Mouse (Mus musculus): Measurements from ENCODE around the gene Atp1a2. TPM values are rescaled to one million over a fixed set of nuclear protein-coding genes. Genes with fewer than 3 reads are reported as not detected.

Gene Atp1a2
- polyA plus RNA-seq, 1 experiment from 2014 or later: 2.3 TPM

DNA sequence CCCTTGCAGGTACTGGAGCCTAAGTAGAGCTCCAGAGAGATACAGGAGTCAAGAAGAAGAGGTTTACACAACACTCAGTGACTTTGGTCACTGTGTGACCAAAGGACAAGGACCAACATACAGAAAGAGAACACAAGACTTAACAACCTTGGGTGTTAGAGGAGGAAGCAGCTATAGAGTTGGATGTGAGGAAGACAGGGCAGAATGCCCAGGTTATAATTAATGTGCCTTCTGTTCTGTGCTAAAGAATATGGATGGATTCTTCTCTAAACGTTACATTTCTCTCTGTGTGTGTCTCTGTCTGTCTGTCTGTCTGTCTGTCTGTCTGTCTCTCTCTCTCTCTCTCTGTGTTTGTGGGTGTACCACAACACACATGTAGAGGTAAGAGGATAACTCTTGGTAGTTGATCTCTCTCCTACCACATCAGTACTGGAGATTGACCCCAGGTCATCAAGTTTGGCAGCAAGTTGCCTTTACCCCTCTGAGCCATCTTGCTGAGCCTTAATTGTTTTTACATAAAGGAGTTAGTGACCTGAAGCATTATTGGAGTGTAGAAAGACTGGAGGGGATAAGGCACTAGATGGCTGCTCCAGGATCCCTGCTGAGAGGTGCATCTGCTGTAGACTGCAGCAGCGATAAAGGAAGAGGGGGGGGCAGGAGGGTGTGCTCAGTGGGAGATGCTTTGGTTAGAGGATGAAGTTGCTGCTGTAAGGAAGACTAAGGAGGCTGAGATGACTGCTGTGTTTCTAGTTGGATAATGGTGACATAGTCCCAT lies 39.7 kb upstream of the Atp1a2 start:
- no peak overlapping the region for H3K4me2 ChIP-seq (replicated peaks; ENCODE audit: low read depth, low read length)
- H3K4me1 ChIP-seq (ENCODE audit: control insufficient read depth, insufficient read depth, low read length): peaks cover 4% of the 10 kb centered on the region; the same call in 1 of the 2 replicates
- 43% methylated on average over 2 of the region's 2 CpGs for WGBS
- H3K27me3 ChIP-seq (ENCODE audit: control insufficient read depth, insufficient read depth, low read length): peaks cover 9% of the 10 kb centered on the region
- no peak overlapping the region for H3K9ac ChIP-seq (replicated peaks; ENCODE audit: low read depth, low read length)
- no peak overlapping the region for H3K27ac ChIP-seq (ENCODE audit: low read length)
- H3K9me3 ChIP-seq (ENCODE audit: control insufficient read depth, low read depth, low read length): no peaks in the 10 kb centered on the region
- H3K36me3 ChIP-seq (ENCODE audit: control insufficient read depth, insufficient read depth, low read length): no peaks in the 10 kb centered on the region
- no peak overlapping the region for H3K4me3 ChIP-seq (ENCODE audit: low read depth, low read length)
- ATAC-seq (ENCODE audit: insufficient number of reproducible peaks, insufficient read depth, low FRiP score, low read depth): no peak

DNA sequence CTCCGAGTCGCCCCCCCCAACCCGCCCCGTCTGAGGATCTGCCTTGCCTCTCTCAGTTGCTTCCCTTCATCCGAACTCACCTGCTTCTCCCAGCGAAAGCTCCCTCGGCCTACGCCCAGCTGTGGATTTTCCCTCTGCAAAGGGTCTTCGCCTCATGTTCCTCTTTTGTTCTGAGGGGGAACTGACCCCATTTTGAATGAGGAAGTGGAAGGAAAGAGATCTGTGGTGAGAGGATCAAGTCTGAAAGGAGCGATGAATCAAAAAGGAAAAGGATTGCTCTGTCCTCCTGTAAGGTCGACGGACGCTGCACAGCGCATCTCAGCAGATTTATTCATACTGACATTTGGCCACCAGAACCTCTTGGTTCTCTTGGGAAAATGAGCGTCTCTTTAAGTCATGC lies 37.9 kb upstream of the Atp1a2 start:
- ATAC-seq (ENCODE audit: insufficient number of reproducible peaks, insufficient read depth, low FRiP score, low read depth): no peak
- Histone ChIP-seq H3K27ac (ENCODE audit: low read length) (no peak overlapping the region), H3K4me2 (replicated peaks; ENCODE audit: low read depth, low read length) (no peak overlapping the region)

DNA sequence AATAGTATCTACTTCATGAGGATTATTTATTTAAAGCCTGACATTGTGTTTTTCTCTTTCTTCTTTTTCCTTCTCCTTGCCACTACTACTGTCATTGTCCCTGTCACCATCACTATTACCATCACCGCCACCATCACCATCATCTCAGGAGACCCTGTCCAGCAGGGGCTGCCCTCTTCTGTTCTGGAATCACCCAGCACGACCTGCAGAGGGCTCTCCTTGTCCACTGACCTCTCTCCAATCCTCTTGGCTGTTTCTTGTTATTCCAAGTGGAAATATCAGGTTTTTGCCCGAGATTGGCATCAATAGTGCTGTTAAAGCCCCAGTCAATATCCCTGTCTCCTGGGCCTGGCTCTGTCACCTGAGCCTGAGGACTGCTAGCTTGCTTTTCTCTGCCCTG lies 35.6 kb upstream of the Atp1a2 start:
- H3K27me3 ChIP-seq (ENCODE audit: control insufficient read depth, insufficient read depth, low read length): peaks cover 6% of the 10 kb centered on the region
- no peaks in the 10 kb centered on the region for H3K36me3 ChIP-seq (ENCODE audit: control insufficient read depth, insufficient read depth, low read length)
- no peak for ATAC-seq (ENCODE audit: insufficient number of reproducible peaks, insufficient read depth, low FRiP score, low read depth)
- H3K9me3 ChIP-seq (ENCODE audit: control insufficient read depth, low read depth, low read length): no peaks in the 10 kb centered on the region
- H3K4me3 ChIP-seq (ENCODE audit: low read depth, low read length): no peak overlapping the region
- H3K4me1 ChIP-seq (ENCODE audit: control insufficient read depth, insufficient read depth, low read length): no peaks in the 10 kb centered on the region
- 17% methylated on average over 3 of the region's 3 CpGs for WGBS
- no peak overlapping the region for H3K9ac ChIP-seq (replicated peaks; ENCODE audit: low read depth, low read length)
- H3K4me2 ChIP-seq (replicated peaks; ENCODE audit: low read depth, low read length): no peak overlapping the region
- no peak overlapping the region for H3K27ac ChIP-seq (ENCODE audit: low read length)

More for the DNA sequence above, 37.9 kb upstream of the Atp1a2 start:
- no peaks in the 10 kb centered on the region for H3K36me3 ChIP-seq (ENCODE audit: control insufficient read depth, insufficient read depth, low read length)
- no peak overlapping the region for H3K4me3 ChIP-seq (ENCODE audit: low read depth, low read length)
- H3K27me3 ChIP-seq (ENCODE audit: control insufficient read depth, insufficient read depth, low read length): no peaks in the 10 kb centered on the region; the same call in 1 of the 2 replicates
- WGBS: 72% methylated on average over 15 of the region's 15 CpGs
- no peak overlapping the region for H3K9ac ChIP-seq (replicated peaks; ENCODE audit: low read depth, low read length)
- H3K9me3 ChIP-seq (ENCODE audit: control insufficient read depth, low read depth, low read length): no peaks in the 10 kb centered on the region
- peaks cover 4% of the 10 kb centered on the region; the same call in 1 of the 2 replicates for H3K4me1 ChIP-seq (ENCODE audit: control insufficient read depth, insufficient read depth, low read length)

- WGBS: 84% methylated on average over 2 of the region's 2 CpGs
- no peaks in the 10 kb centered on the region for H3K9me3 ChIP-seq (ENCODE audit: control insufficient read depth, low read depth, low read length)
These were observed 35.1 kb upstream of the Atp1a2 start for GRCm38 (mm10) chr1:172332925-172333324.

DNA sequence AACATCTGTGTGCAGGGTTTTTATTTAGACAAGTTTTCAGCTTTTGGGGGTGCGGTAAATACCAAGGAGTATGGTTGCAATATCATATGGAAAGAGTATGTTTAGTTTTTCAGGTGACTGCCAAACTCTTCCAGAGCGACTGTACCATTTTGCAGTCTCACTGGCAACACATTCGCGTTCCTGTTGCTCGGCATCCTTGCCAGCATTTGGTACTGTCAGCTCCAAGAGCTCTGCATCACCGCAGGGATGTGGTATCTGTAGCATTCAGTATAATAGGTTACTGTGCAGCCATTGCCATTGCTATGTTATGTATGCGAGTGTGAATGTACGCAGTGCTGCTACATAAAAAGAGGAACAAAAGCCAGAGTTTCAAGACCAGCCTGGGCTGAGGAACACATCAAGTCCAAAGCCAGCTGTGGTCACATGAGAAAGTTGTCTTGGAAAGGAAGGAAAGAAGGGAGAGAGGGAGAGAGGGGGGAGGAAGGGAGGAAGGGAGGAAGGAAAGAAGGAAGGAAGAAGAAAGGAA lies 33.6 kb upstream of the Atp1a2 start:
- Histone ChIP-seq H3K27ac (ENCODE audit: low read length) (no peak overlapping the region), H3K9me3 (ENCODE audit: control insufficient read depth, low read depth, low read length) (no peaks in the 10 kb centered on the region), H3K4me3 (ENCODE audit: low read depth, low read length) (no peak overlapping the region), H3K9ac (replicated peaks; ENCODE audit: low read depth, low read length) (no peak overlapping the region), H3K27me3 (ENCODE audit: control insufficient read depth, insufficient read depth, low read length) (peaks cover 23% of the 10 kb centered on the region), H3K36me3 (ENCODE audit: control insufficient read depth, insufficient read depth, low read length) (no peaks in the 10 kb centered on the region), H3K4me2 (replicated peaks; ENCODE audit: low read depth, low read length) (no peak overlapping the region), H3K4me1 (ENCODE audit: control insufficient read depth, insufficient read depth, low read length) (no peaks in the 10 kb centered on the region)
- WGBS: 71% methylated on average over 8 of the region's 8 CpGs
- ATAC-seq (ENCODE audit: insufficient number of reproducible peaks, insufficient read depth, low FRiP score, low read depth): no peak

More at GRCm38 (mm10) chr1:172332925-172333324, 35.1 kb upstream of the Atp1a2 start:
- H3K36me3 ChIP-seq (ENCODE audit: control insufficient read depth, insufficient read depth, low read length): no peaks in the 10 kb centered on the region
- no peak overlapping the region for H3K4me2 ChIP-seq (replicated peaks; ENCODE audit: low read depth, low read length)
- no peak for ATAC-seq (ENCODE audit: insufficient number of reproducible peaks, insufficient read depth, low FRiP score, low read depth)
- no peak overlapping the region for H3K9ac ChIP-seq (replicated peaks; ENCODE audit: low read depth, low read length)
- no peak overlapping the region for H3K27ac ChIP-seq (ENCODE audit: low read length)
- no peaks in the 10 kb centered on the region for H3K4me1 ChIP-seq (ENCODE audit: control insufficient read depth, insufficient read depth, low read length)
- no peak overlapping the region for H3K4me3 ChIP-seq (ENCODE audit: low read depth, low read length)
- H3K27me3 ChIP-seq (ENCODE audit: control insufficient read depth, insufficient read depth, low read length): peaks cover 9% of the 10 kb centered on the region

DNA sequence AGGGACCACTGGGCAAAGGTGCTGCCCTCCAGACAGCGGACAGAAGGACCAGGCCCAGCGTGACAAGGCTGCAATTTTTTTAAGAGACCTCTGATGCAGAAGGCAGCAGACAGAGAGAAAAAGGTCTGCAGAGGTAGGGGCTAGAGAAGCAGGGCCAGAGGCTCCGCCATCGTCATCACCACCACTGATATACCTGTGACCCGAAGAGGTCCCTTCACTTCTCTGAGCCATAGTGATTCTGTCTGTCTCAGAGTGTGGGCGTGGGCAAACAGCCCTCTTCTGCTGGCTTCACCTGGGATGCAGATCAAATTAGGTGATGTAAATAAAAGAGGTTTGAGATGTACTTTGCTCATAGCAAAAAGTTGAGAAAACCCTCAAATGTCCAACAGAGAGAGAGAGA lies 31.8 kb upstream of the Atp1a2 start:
- no peak overlapping the region for H3K4me3 ChIP-seq (ENCODE audit: low read depth, low read length)
- H3K4me2 ChIP-seq (replicated peaks; ENCODE audit: low read depth, low read length): no peak overlapping the region
- H3K4me1 ChIP-seq (ENCODE audit: control insufficient read depth, insufficient read depth, low read length): peaks cover 3% of the 10 kb centered on the region; the same call in 1 of the 2 replicates
- no peak overlapping the region for H3K27ac ChIP-seq (ENCODE audit: low read length)
- H3K9ac ChIP-seq (replicated peaks; ENCODE audit: low read depth, low read length): no peak overlapping the region
- 74% methylated on average over 6 of the region's 6 CpGs for WGBS
- no peak for ATAC-seq (ENCODE audit: insufficient number of reproducible peaks, insufficient read depth, low FRiP score, low read depth)
- no peaks in the 10 kb centered on the region for H3K9me3 ChIP-seq (ENCODE audit: control insufficient read depth, low read depth, low read length)
- H3K36me3 ChIP-seq (ENCODE audit: control insufficient read depth, insufficient read depth, low read length): no peaks in the 10 kb centered on the region
- H3K27me3 ChIP-seq (ENCODE audit: control insufficient read depth, insufficient read depth, low read length): peaks cover 30% of the 10 kb centered on the region

- Histone ChIP-seq H3K9ac (replicated peaks; ENCODE audit: low read depth, low read length) (no peak within 1 kb of the TSS), H3K4me1 (ENCODE audit: control insufficient read depth, insufficient read depth, low read length) (peaks cover 3% of the 10 kb centered on the region; the same call in 1 of the 2 replicates), H3K27ac (ENCODE audit: low read length) (no peak within 1 kb of the TSS), H3K27me3 (ENCODE audit: control insufficient read depth, insufficient read depth, low read length) (peaks cover 30% of the 10 kb centered on the region), H3K36me3 (ENCODE audit: control insufficient read depth, insufficient read depth, low read length) (no peaks in the 10 kb centered on the region), H3K9me3 (ENCODE audit: control insufficient read depth, low read depth, low read length) (no peaks in the 10 kb centered on the region), H3K4me3 (ENCODE audit: low read depth, low read length) (no peak within 1 kb of the TSS), H3K4me2 (replicated peaks; ENCODE audit: low read depth, low read length) (no peak within 1 kb of the TSS)
- WGBS: 34% methylated on average over 9 of the region's 9 CpGs
- ATAC-seq (ENCODE audit: insufficient number of reproducible peaks, insufficient read depth, low FRiP score, low read depth): no peak
These were observed 31.3 kb upstream of the Atp1a2 start, which contains the start of gene Kcnj9 for GRCm38 (mm10) chr1:172329131-172329530. Kcnj9 (minus strand) TSS chr1:172329318.

DNA sequence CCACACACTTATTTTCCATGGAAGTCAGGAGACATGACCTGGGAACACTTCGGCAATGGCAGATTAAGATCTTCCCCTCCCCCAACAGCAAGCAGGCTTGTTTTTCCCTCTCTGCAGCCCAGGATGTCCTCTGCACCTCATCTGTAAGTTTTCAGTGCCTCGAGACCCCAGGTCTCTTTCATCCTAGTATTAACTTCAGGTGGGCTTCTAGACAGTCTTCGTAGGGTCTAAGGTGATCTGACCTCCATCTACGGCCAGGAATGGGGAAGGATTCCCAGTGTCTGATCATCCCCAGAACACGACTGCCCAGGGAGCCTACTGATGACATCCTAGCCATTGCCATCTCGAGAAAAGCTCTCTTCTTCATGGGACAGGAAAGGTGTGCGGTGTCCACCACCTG lies 30.6 kb upstream of the Atp1a2 start:
- Histone ChIP-seq H3K36me3 (ENCODE audit: control insufficient read depth, insufficient read depth, low read length) (no peaks in the 10 kb centered on the region), H3K4me3 (ENCODE audit: low read depth, low read length) (no peak overlapping the region), H3K27ac (ENCODE audit: low read length) (no peak overlapping the region), H3K9me3 (ENCODE audit: control insufficient read depth, low read depth, low read length) (no peaks in the 10 kb centered on the region), H3K4me2 (replicated peaks; ENCODE audit: low read depth, low read length) (no peak overlapping the region), H3K9ac (replicated peaks; ENCODE audit: low read depth, low read length) (no peak overlapping the region), H3K4me1 (ENCODE audit: control insufficient read depth, insufficient read depth, low read length) (peaks cover 3% of the 10 kb centered on the region; the same call in 1 of the 2 replicates), H3K27me3 (ENCODE audit: control insufficient read depth, insufficient read depth, low read length) (peaks cover 30% of the 10 kb centered on the region)
- ATAC-seq (ENCODE audit: insufficient number of reproducible peaks, insufficient read depth, low FRiP score, low read depth): no peak
- WGBS: 71% methylated on average over 7 of the region's 7 CpGs

Measured in stomach, embryonic 14.5 days (tissue).